Mouse (Mus musculus) liver, postnatal 0 days (tissue): Measurements from ENCODE around the gene Phlda1.

Source experiments
- CTCF ChIP-seq: sonication (generic); IDR thresholded peaks from 2 replicates; pipeline ENCODE4 v1.5.1; 2016; ENCODE audit warnings: antibody characterized with exemption, low read depth
- EP300 ChIP-seq: IDR thresholded peaks from 2 replicates; pipeline ENCODE4 v1.6.1; 2016; ENCODE audit warnings: antibody characterized with exemption, low read depth, mild to moderate bottlenecking

GRCm38 (mm10) chr10:111515071-111516010, 9.3 kb downstream of the Phlda1 start:
- TF ChIP-seq CTCF (no peak), EP300 (no peak)
